Mouse (Mus musculus) G1E (cell line): Measurements from ENCODE around the gene Nlgn1. TPM values are rescaled to one million over a fixed set of nuclear protein-coding genes. Genes with fewer than 3 reads are reported as not detected.
A peak's percentile ranks its signal among the peaks of the same experiment; 100 is the strongest.

Experiments
- ATAC-seq: 2 replicates; pipeline ENCODE4 v1.8.0; 2016; ENCODE audit warnings: mild to moderate bottlenecking; ENCODE audit not compliant: insufficient number of reproducible peaks, poor library complexity, low FRiP score, severe bottlenecking; ENCODE audit errors: extremely low read depth
- DNase-seq: peaks from one replicate; pipeline ENCODE4 v3.0.0; 2012; ENCODE audit warnings: low spot score
- H3K27me3 ChIP-seq: 2 replicates; pipeline ENCODE4 v1.6.1; 2012; ENCODE audit warnings: mild to moderate bottlenecking, low read length, inconsistent platforms; ENCODE audit not compliant: insufficient read depth
- H3K36me3 ChIP-seq: replicated peaks from 2 replicates; pipeline ENCODE3; 2012; ENCODE audit warnings: mild to moderate bottlenecking, inconsistent platforms
- H3K4me1 ChIP-seq: 2 replicates; pipeline ENCODE4 v1.6.1; 2012; ENCODE audit warnings: low read depth, low read length, inconsistent platforms, mixed read lengths; ENCODE audit not compliant: insufficient read depth
- H3K4me3 ChIP-seq: 2 replicates; pipeline ENCODE4 v1.5.1; 2012; ENCODE audit warnings: low read depth, mild to moderate bottlenecking, inconsistent platforms, low read length, moderate library complexity, mixed read lengths
- H3K9me3 ChIP-seq: replicated peaks from 2 replicates; pipeline ENCODE4 v1.6.1; 2012; ENCODE audit warnings: inconsistent platforms
- CTCF ChIP-seq: IDR thresholded peaks from 2 replicates; pipeline ENCODE4 v1.5.1; 2012; ENCODE audit warnings: low read depth, low read length, inconsistent platforms, mixed read lengths
- GATA1 ChIP-seq: IDR thresholded peaks from 2 replicates; pipeline ENCODE4 v1.6.1; 2012; ENCODE audit warnings: borderline replicate concordance, low read length, inconsistent platforms, mixed read lengths
- GATA2 ChIP-seq: IDR thresholded peaks from 2 replicates; pipeline ENCODE4 v1.6.1; 2012; ENCODE audit warnings: low read depth, low read length, inconsistent platforms, borderline replicate concordance
- POLR2AphosphoS5 ChIP-seq: IDR thresholded peaks from 2 replicates; pipeline ENCODE4 v1.6.1; 2012; ENCODE audit warnings: low read depth, low read length, inconsistent platforms; ENCODE audit not compliant: insufficient replicate concordance
- TAL1 ChIP-seq: conservative IDR thresholded peaks from 2 replicates; pipeline ENCODE4 v1.6.1; 2012; ENCODE audit warnings: low read depth, low read length, inconsistent platforms, mixed read lengths
- polyA plus RNA-seq: library from polyadenylated mRNA; stranded (reverse); fragments of >175 nt; gene quantifications from 2 replicates; pipeline ENCODE4 v1.2.3, GENCODE M21; 2012
- total RNA-seq, 2 experiments: library from RNA; stranded (forward) in 1 of 2; stranded (reverse) in 1 of 2; fragments of 200-1000 nt in 1 of 2; fragments of >200 nt in 1 of 2; fragmentation: Nextera tagmentation in 1 of 2; gene quantifications; 2 replicates each; pipeline ENCODE4 v1.2.3; 2014 to 2017

The Nlgn1 gene
- total and polyA plus RNA-seq, 3 experiments: 0.11 TPM; not detected in 2

DNA sequence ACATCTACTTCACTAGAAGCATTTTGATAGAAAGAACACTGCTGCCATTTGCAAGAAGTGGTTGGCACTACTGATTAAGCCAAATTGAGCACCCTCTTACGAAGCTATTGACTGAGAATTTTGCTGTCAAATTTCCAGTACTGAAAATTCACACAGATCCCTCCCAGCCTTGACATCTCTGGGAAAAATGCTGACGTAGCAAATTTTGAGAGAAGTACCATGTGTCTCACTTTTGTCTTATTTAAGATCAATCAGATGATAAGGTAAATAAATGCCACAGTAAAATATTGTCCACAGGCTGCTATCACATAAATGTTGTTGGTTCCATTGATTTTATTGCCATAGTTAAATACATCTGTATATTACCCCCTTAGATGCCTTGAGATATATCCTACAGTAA, 668.8 kb downstream of the Nlgn1 start:
- Histone ChIP-seq H3K9me3 (no peaks in the 10 kb centered on the region), H3K4me1 (no peaks in the 10 kb centered on the region), H3K4me3 (no peak overlapping the region), H3K27me3 (no peaks in the 10 kb centered on the region), H3K36me3 (no peaks in the 10 kb centered on the region)
- ATAC-seq (no peak), DNase-seq (no peak)
- TF ChIP-seq CTCF (no peak), POLR2AphosphoS5 (no peak), GATA1 (no peak), GATA2 (no peak), TAL1 (no peak)

DNA sequence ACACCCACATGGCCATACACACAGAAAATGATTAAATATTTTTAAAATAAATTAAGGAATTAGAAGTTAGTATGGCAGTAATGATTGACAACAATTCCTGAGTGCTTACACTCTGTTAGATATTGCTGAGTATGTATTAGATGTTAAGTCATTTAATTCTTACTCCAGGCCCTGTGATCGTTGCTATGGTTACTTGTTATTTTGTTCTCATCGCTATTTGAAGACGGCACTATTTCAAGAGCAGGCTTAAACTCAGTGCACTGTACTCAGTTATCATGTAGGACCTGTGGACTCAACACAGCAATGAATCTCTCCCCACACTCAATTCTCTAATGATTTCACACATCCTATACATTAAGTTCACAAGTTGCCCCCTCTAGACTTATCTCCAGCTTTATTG, 672.0 kb downstream of the Nlgn1 start:
- Histone ChIP-seq H3K9me3 (no peaks in the 10 kb centered on the region), H3K4me1 (no peaks in the 10 kb centered on the region), H3K4me3 (no peak overlapping the region), H3K36me3 (no peaks in the 10 kb centered on the region), H3K27me3 (no peaks in the 10 kb centered on the region)
- ATAC-seq (no peak), DNase-seq (no peak)
- TF ChIP-seq POLR2AphosphoS5 (no peak), GATA1 (no peak), CTCF (no peak), GATA2 (no peak), TAL1 (no peak)

DNA sequence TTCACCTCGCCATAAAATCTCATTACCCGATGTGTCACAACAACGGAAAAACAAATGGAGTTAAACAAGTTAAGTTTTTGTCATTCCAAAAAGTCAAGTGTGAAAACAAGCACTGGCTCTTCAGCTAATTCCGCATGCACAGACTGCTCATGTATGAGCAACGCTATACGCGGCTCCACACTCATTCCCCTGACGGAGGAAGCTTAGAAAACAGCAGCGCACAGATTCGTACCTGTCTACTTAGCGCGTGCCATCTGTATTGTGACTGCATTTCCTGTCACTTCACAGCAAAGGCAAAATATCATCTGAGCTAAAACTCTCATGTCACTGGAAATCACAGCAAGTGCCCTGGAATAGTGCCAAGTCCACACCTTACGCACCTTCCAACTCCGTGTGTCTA, 674.3 kb downstream of the Nlgn1 start:
- no peak for TF ChIP-seq GATA2
- TF ChIP-seq TAL1: no peak
- no peaks in the 10 kb centered on the region for H3K36me3 ChIP-seq
- no peaks in the 10 kb centered on the region for H3K4me1 ChIP-seq
- no peak overlapping the region for H3K4me3 ChIP-seq
- DNase-seq: no peak
- no peaks in the 10 kb centered on the region for H3K9me3 ChIP-seq
- ATAC-seq: no peak
- no peaks in the 10 kb centered on the region for H3K27me3 ChIP-seq

DNA sequence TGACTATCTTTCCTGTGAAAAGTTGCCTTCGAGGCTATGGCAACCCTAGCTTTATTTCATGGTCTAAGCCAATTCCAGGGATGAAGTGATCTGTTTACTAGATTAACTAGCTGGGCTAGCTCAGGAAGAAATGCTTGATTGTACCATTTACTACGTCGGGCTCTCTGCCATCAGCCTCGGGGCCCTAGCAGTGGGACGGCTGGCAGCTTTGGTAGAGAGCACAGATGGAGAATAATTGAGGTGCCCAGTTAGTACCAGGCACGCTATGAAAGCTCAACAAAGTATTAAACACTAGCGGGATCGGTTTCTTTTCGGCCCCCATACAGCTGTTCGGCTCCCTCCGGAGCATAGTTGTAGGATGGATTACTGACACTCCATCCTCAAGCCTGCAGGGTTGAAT, 675.2 kb downstream of the Nlgn1 start:
- Histone ChIP-seq H3K9me3 (no peaks in the 10 kb centered on the region), H3K4me3 (no peak overlapping the region), H3K4me1 (no peaks in the 10 kb centered on the region), H3K36me3 (no peaks in the 10 kb centered on the region), H3K27me3 (no peaks in the 10 kb centered on the region)
- DNase-seq (no peak), ATAC-seq (no peak)
- TF ChIP-seq POLR2AphosphoS5 (no peak), TAL1 (no peak), GATA1 (no peak), GATA2 (no peak), CTCF (no peak)

DNA sequence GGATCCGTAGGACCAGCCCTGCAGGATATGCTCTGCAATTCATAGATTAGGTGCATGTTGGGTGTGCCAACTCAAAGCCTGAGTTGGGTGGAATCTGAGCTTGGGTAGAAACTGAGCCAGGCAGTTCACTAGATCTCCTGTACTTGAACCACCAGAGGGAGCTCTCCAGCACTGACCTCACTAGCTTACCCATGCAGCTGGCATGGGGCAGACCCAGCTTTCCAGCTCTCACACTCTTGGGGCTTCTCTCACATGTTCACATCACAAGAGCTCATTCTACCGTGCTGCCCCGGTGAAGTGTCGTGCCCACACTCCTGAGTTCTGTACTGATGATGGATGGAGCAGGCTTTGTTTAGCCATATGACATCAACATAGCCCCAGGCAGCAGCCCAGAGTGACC, 679.2 kb downstream of the Nlgn1 start:
- DNase-seq (no peak), ATAC-seq (no peak)
- no peaks in the 10 kb centered on the region for H3K36me3 ChIP-seq
- H3K27me3 ChIP-seq: no peaks in the 10 kb centered on the region
- no peaks in the 10 kb centered on the region for H3K4me1 ChIP-seq
- no peak overlapping the region for H3K4me3 ChIP-seq
- H3K9me3 ChIP-seq: no peaks in the 10 kb centered on the region
- TF ChIP-seq CTCF (peak; percentile 15; the same call in 1 of the 2 replicates), GATA1 (no peak), POLR2AphosphoS5 (no peak)

DNA sequence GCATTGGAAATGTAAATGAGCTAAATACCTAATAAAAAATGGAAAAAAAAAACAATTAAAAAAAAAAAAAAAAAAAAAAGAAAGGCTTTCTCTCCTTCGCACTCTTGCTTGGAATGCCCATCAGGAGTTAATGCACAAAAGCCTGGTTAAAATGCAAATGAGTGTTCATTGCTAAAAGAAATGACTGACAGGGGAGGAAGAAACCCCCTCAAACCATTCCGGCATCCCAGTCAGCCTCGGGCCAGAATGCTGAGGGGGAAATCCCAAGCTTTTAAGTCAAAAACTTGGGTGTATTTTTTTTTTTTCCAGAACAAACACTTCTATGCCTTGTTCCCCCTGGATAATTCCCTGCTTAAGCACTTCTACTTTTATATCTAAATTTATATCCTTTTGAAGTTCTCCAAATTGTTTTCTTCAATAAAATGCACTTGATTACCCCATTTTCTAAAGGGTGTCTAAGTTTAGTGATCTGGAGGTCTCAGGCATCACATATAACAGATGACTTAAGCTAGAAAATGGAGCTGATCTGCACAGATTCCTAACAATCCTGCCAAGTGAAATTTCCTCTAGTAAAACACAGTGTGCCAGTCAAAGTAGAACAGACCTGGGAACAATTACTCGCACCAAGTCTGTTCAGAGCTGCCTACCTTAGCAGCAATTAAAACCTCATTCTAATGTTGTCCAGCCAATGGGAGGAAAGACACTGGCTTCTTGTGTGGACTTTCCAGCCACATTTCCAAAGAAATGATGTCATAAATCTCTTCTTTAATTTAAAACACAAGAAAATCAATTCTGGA, 686.2 kb downstream of the Nlgn1 start:
- no peak for TF ChIP-seq CTCF
- no peak for TF ChIP-seq GATA2
- TF ChIP-seq GATA1: no peak
- TF ChIP-seq POLR2AphosphoS5: no peak
- no peak for TF ChIP-seq TAL1
- Histone ChIP-seq H3K36me3 (no peaks in the 10 kb centered on the region), H3K4me1 (no peaks in the 10 kb centered on the region), H3K9me3 (no peaks in the 10 kb centered on the region), H3K27me3 (no peaks in the 10 kb centered on the region), H3K4me3 (no peak overlapping the region)
- ATAC-seq: no peak
- DNase-seq: no peak

DNA sequence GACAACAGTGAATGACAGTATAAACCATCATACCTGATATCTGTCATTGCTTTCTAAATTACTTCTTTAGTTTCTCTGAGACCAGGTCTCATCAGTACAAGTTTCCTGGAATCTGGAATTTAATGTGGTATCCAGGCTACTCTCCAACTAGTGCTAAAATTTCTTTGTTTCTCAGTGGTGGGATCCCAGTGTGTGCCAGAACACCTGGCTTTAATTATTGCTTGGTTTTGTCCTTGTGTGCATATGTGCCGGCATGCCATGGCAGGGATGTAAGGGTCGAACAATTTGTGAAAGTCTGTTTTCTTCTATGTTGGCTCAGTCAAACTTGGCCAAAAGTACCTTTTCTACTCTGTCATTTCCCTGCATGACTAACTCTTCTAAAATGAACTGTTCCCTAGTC, 703.1 kb downstream of the Nlgn1 start:
- no peak for ATAC-seq
- Histone ChIP-seq H3K4me3 (no peak overlapping the region), H3K4me1 (no peaks in the 10 kb centered on the region), H3K27me3 (no peaks in the 10 kb centered on the region), H3K36me3 (no peaks in the 10 kb centered on the region), H3K9me3 (no peaks in the 10 kb centered on the region)
- DNase-seq: no peak
- no peak for TF ChIP-seq GATA2
- no peak for TF ChIP-seq CTCF
- no peak for TF ChIP-seq GATA1
- TF ChIP-seq TAL1: no peak
- no peak for TF ChIP-seq POLR2AphosphoS5
